Mouse (Mus musculus): ENCODE data around the gene Olfr638. TPM values are rescaled to one million over a fixed set of nuclear protein-coding genes. Genes with fewer than 3 reads are reported as not detected.

Olfr638 gene
- polyA plus RNA-seq (2014; fragmentation: Illumina TruSeq; extraction: RNeasy Lipid Tissue Mini Kit (QIAGEN cat#74804); ENCODE audit: low read depth, low replicate concordance): not detected

DNA sequence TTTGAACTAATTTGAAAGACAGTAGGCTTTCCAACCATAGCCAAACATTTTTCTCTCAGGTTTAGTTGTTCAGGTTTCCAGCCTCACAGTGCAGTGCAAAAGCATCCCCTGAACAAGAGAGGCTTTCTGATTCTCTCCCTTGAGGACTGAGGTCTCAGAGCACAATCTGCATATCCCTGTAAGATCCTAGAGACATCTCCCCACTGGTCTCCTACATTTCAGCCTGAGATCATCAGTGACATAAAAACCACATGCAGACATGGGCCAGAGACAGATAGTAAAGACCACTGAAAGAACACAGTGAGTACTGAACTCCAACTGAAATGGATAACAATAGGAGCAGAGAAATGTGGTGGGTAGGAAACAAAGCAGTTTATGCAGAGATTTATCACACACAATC lies at the start of gene Olfr638:
Olfr638 (plus strand) TSS at position 301 of the 400 bp plus-strand sequence.

DNA sequence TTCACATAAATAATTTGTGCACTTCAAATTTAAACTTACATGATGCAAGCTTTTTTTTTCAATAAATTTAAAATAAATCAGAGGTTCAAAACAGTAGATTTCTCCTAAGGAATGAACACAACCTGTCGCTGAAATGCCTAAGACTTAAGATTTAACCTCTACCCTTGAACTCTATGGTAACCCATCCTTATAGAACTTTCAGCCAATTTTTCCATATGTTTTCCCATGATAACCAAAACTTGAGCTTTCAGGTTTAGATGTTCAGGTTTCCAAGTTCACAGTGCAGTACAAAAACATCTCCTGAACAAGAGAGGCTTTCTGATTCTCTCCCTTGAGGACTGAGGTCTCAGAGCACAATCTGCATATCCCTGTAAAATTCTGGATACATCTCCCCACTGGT lies 27.7 kb upstream of the Olfr638 start, which contains the start of gene Olfr635:
Olfr635 (plus strand) TSS at position 301 of the 400 bp plus-strand sequence.

DNA sequence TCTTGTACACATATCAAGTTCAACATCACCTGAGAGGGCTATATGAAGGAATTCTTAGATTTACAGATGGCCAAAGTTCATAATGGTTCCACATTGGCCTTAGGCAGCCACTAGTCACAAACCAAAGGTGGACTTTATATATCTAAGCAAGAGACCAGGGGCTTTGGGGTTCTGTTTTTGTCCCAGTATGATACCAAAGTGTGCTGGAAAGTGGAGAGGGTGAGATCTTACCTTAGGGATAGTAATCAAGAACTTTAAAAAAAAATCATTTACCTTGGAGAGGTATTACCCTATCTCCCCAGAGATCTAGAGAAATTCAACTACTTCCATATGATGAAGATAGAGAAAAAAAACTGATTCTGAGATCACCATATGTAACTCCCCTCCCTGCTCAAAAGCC lies 18.7 kb downstream of the Olfr638 start, which contains the start of gene Olfr639:
Olfr639 (minus strand) TSS at position 101 of the 400 bp plus-strand sequence.

GRCm38 (mm10) chr7:104025473-104025872 lies 26.9 kb downstream of the Olfr638 start, which contains the start of gene Olfr640:
Olfr640 (minus strand) TSS chr7:104025573.

DNA sequence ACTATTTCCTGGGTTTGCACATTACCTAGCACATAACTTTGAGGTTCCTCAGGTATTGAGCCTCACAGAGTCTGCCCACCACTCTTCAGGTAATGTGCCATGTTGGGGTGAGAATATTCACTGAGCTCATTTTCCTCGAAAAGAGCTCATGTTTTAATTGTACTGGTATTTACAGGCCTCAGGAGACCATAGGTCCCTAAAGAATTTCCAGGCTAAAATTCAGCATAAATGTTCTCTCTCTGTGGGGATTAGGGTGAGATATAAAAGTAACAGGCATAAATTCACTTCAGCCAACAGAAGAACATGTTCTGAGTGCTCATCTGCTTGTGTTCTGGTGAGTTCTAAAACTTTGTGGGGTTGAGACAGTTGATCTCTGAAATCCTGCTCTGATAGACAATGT lies 36.6 kb downstream of the Olfr638 start, which contains the start of gene Olfr641:
Olfr641 (plus strand) TSS at position 301 of the 400 bp plus-strand sequence.

GRCm38 (mm10) chr7:104052566-104052965 lies 54.0 kb downstream of the Olfr638 start, which contains the start of gene Olfr642:
Olfr642 (minus strand) TSS chr7:104052666.

Other genes starting within 250 kb of the Olfr638 start
- not detected for gene Olfr630, start 241.4 kb upstream of the Olfr638 start, polyA plus RNA-seq (2014; fragmentation: Illumina TruSeq; extraction: RNeasy Lipid Tissue Mini Kit (QIAGEN cat#74804); ENCODE audit: low read depth, low replicate concordance)
- not detected for gene Olfr69, start 227.2 kb upstream of the Olfr638 start, polyA plus RNA-seq (2014; fragmentation: Illumina TruSeq; extraction: RNeasy Lipid Tissue Mini Kit (QIAGEN cat#74804); ENCODE audit: low read depth, low replicate concordance)
- gene Olfr68, start 219.0 kb upstream of the Olfr638 start, polyA plus RNA-seq (2014; fragmentation: Illumina TruSeq; extraction: RNeasy Lipid Tissue Mini Kit (QIAGEN cat#74804); ENCODE audit: low read depth, low replicate concordance): not detected
- not detected for gene Olfr67, start 206.9 kb upstream of the Olfr638 start, polyA plus RNA-seq (2014; fragmentation: Illumina TruSeq; extraction: RNeasy Lipid Tissue Mini Kit (QIAGEN cat#74804); ENCODE audit: low read depth, low replicate concordance)
- gene Hbb-bt, start 184.8 kb upstream of the Olfr638 start, polyA plus RNA-seq (2014; fragmentation: Illumina TruSeq; extraction: RNeasy Lipid Tissue Mini Kit (QIAGEN cat#74804); ENCODE audit: low read depth, low replicate concordance): 792 TPM
- gene Hbb-bs, start 170.7 kb upstream of the Olfr638 start, polyA plus RNA-seq (2014; fragmentation: Illumina TruSeq; extraction: RNeasy Lipid Tissue Mini Kit (QIAGEN cat#74804); ENCODE audit: low read depth, low replicate concordance): 6,129 TPM
- not detected for gene Hbb-bh2, start 158.2 kb upstream of the Olfr638 start, polyA plus RNA-seq (2014; fragmentation: Illumina TruSeq; extraction: RNeasy Lipid Tissue Mini Kit (QIAGEN cat#74804); ENCODE audit: low read depth, low replicate concordance)
- gene Hbb-bh1, start 155.6 kb upstream of the Olfr638 start, polyA plus RNA-seq (2014; fragmentation: Illumina TruSeq; extraction: RNeasy Lipid Tissue Mini Kit (QIAGEN cat#74804); ENCODE audit: low read depth, low replicate concordance): not detected
- gene Hbb-y, start 145.5 kb upstream of the Olfr638 start, polyA plus RNA-seq (2014; fragmentation: Illumina TruSeq; extraction: RNeasy Lipid Tissue Mini Kit (QIAGEN cat#74804); ENCODE audit: low read depth, low replicate concordance): not detected
- gene Olfr66, start 112.5 kb upstream of the Olfr638 start, polyA plus RNA-seq (2014; fragmentation: Illumina TruSeq; extraction: RNeasy Lipid Tissue Mini Kit (QIAGEN cat#74804); ENCODE audit: low read depth, low replicate concordance): not detected
- not detected for gene Olfr64, start 104.3 kb upstream of the Olfr638 start, polyA plus RNA-seq (2014; fragmentation: Illumina TruSeq; extraction: RNeasy Lipid Tissue Mini Kit (QIAGEN cat#74804); ENCODE audit: low read depth, low replicate concordance)
- not detected for gene Olfr65, start 95.3 kb upstream of the Olfr638 start, polyA plus RNA-seq (2014; fragmentation: Illumina TruSeq; extraction: RNeasy Lipid Tissue Mini Kit (QIAGEN cat#74804); ENCODE audit: low read depth, low replicate concordance)
- not detected for gene Olfr631, start 69.9 kb upstream of the Olfr638 start, polyA plus RNA-seq (2014; fragmentation: Illumina TruSeq; extraction: RNeasy Lipid Tissue Mini Kit (QIAGEN cat#74804); ENCODE audit: low read depth, low replicate concordance)
- gene Olfr632, start 64.4 kb upstream of the Olfr638 start, polyA plus RNA-seq (2014; fragmentation: Illumina TruSeq; extraction: RNeasy Lipid Tissue Mini Kit (QIAGEN cat#74804); ENCODE audit: low read depth, low replicate concordance): not detected
- gene Olfr633, start 54.3 kb upstream of the Olfr638 start, polyA plus RNA-seq (2014; fragmentation: Illumina TruSeq; extraction: RNeasy Lipid Tissue Mini Kit (QIAGEN cat#74804); ENCODE audit: low read depth, low replicate concordance): not detected
- gene Olfr635, start 27.6 kb upstream of the Olfr638 start, polyA plus RNA-seq (2014; fragmentation: Illumina TruSeq; extraction: RNeasy Lipid Tissue Mini Kit (QIAGEN cat#74804); ENCODE audit: low read depth, low replicate concordance): not detected
- not detected for gene Olfr639, start 18.6 kb downstream of the Olfr638 start, polyA plus RNA-seq (2014; fragmentation: Illumina TruSeq; extraction: RNeasy Lipid Tissue Mini Kit (QIAGEN cat#74804); ENCODE audit: low read depth, low replicate concordance)
- not detected for gene Olfr640, start 26.8 kb downstream of the Olfr638 start, polyA plus RNA-seq (2014; fragmentation: Illumina TruSeq; extraction: RNeasy Lipid Tissue Mini Kit (QIAGEN cat#74804); ENCODE audit: low read depth, low replicate concordance)
- not detected for gene Olfr641, start 36.7 kb downstream of the Olfr638 start, polyA plus RNA-seq (2014; fragmentation: Illumina TruSeq; extraction: RNeasy Lipid Tissue Mini Kit (QIAGEN cat#74804); ENCODE audit: low read depth, low replicate concordance)
- gene Olfr642, start 53.9 kb downstream of the Olfr638 start, polyA plus RNA-seq (2014; fragmentation: Illumina TruSeq; extraction: RNeasy Lipid Tissue Mini Kit (QIAGEN cat#74804); ENCODE audit: low read depth, low replicate concordance): not detected
- gene 4930516K23Rik, start 62.7 kb downstream of the Olfr638 start, polyA plus RNA-seq (2014; fragmentation: Illumina TruSeq; extraction: RNeasy Lipid Tissue Mini Kit (QIAGEN cat#74804); ENCODE audit: low read depth, low replicate concordance): not detected
- not detected for gene Olfr644, start 73.1 kb downstream of the Olfr638 start, polyA plus RNA-seq (2014; fragmentation: Illumina TruSeq; extraction: RNeasy Lipid Tissue Mini Kit (QIAGEN cat#74804); ENCODE audit: low read depth, low replicate concordance)
- not detected for gene Olfr645, start 86.7 kb downstream of the Olfr638 start, polyA plus RNA-seq (2014; fragmentation: Illumina TruSeq; extraction: RNeasy Lipid Tissue Mini Kit (QIAGEN cat#74804); ENCODE audit: low read depth, low replicate concordance)
- not detected for gene Olfr646, start 106.1 kb downstream of the Olfr638 start, polyA plus RNA-seq (2014; fragmentation: Illumina TruSeq; extraction: RNeasy Lipid Tissue Mini Kit (QIAGEN cat#74804); ENCODE audit: low read depth, low replicate concordance)
- gene Ubqln5, start 131.1 kb downstream of the Olfr638 start, polyA plus RNA-seq (2014; fragmentation: Illumina TruSeq; extraction: RNeasy Lipid Tissue Mini Kit (QIAGEN cat#74804); ENCODE audit: low read depth, low replicate concordance): not detected
- not detected for gene Olfr643, start 138.7 kb downstream of the Olfr638 start, polyA plus RNA-seq (2014; fragmentation: Illumina TruSeq; extraction: RNeasy Lipid Tissue Mini Kit (QIAGEN cat#74804); ENCODE audit: low read depth, low replicate concordance)
- not detected for gene Ubqln3, start 144.5 kb downstream of the Olfr638 start, polyA plus RNA-seq (2014; fragmentation: Illumina TruSeq; extraction: RNeasy Lipid Tissue Mini Kit (QIAGEN cat#74804); ENCODE audit: low read depth, low replicate concordance)
- gene Ubqlnl, start 151.8 kb downstream of the Olfr638 start, polyA plus RNA-seq (2014; fragmentation: Illumina TruSeq; extraction: RNeasy Lipid Tissue Mini Kit (QIAGEN cat#74804); ENCODE audit: low read depth, low replicate concordance): not detected
- not detected for gene Olfm5, start 166.1 kb downstream of the Olfr638 start, polyA plus RNA-seq (2014; fragmentation: Illumina TruSeq; extraction: RNeasy Lipid Tissue Mini Kit (QIAGEN cat#74804); ENCODE audit: low read depth, low replicate concordance)
- gene Olfr648, start 184.6 kb downstream of the Olfr638 start, polyA plus RNA-seq (2014; fragmentation: Illumina TruSeq; extraction: RNeasy Lipid Tissue Mini Kit (QIAGEN cat#74804); ENCODE audit: low read depth, low replicate concordance): not detected
- gene Olfr649, start 197.2 kb downstream of the Olfr638 start, polyA plus RNA-seq (2014; fragmentation: Illumina TruSeq; extraction: RNeasy Lipid Tissue Mini Kit (QIAGEN cat#74804); ENCODE audit: low read depth, low replicate concordance): not detected
- gene Trim6, start 220.0 kb downstream of the Olfr638 start, polyA plus RNA-seq (2014; fragmentation: Illumina TruSeq; extraction: RNeasy Lipid Tissue Mini Kit (QIAGEN cat#74804); ENCODE audit: low read depth, low replicate concordance): 0.76 TPM
- 7.4 TPM for gene Trim34a, start 245.7 kb downstream of the Olfr638 start, polyA plus RNA-seq (2014; fragmentation: Illumina TruSeq; extraction: RNeasy Lipid Tissue Mini Kit (QIAGEN cat#74804); ENCODE audit: low read depth, low replicate concordance)